11 mouse cellular contexts compared by ENCODE assay signal in the genomic region with DNA sequence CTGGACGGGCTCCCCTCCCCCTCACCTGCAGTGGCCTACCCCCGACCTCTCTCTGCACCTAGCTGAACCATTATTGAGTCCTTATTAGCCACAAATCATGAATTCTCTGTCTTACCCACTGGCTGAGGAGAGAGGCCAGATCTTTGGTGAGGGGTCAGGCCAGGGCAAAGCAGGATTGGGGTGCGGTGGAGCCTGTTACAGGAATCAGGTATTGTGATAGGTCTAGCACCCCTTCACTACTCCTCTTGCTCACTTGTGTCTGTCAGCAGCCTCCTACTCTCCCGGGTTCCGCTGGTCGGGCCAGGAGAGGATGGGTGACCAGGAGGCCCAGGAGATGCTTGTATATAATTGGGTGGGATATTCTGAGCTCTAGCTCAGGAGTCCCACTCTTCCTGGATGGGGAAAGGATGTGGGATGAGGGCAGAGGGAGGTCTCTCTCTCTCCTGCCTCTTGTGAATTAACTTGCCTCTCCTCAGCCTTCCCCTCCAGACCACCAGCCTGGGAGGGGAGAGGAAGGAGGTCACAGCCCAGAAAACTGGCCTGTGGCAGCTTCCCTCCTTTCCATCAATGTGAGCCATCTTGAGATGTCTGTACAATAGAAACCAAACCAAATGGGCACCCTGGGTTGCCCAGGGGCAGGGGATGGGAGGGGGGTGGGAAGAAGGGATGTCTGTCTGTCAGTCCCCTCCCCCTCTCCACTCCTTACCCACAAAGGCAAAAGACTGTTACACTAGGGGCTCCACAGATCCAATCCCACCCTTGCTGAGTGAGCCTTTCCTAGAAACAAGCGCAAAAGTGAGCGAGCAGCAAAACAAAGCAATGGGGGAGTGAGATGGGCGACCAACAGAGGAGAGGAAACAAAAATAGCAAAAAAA. TPM values are rescaled to one million over a fixed set of nuclear protein-coding genes. Genes with fewer than 3 reads are reported as not detected.
DNase-seq lines count a peak whose midpoint lies in the region; ATAC-seq and TF ChIP-seq lines count a peak whose summit lies in the region.
"Had no signal": no experiment of that assay in that cellular context is flagged by ENCODE, and none has a peak within 500 bp of the region (broad histone marks: within the 10 kb centered on the region; RNA-seq: fewer than 3 reads in every experiment).

No protein-coding gene starts in this region.

- peak; percentile 70 for DNase-seq in midbrain, embryonic 10.5 days (ENCODE audit: low spot score)
- DNase-seq in frontal cortex, adult 2 months (ENCODE audit: extremely low spot score in 1 of 2, low spot score in 1 of 2) = no peak
- no peak for DNase-seq in urinary bladder, postnatal 25 days (ENCODE audit: low spot score)
- DNase-seq: adrenal gland, postnatal 10 days; cerebellum, adult 9-10 months; lung, embryonic 14.5 days had no signal

- H3K27me3 ChIP-seq in E14TG2a.4 (ENCODE audit: insufficient read depth, low read length) = no peaks in the 10 kb centered on the region
- no peaks in the 10 kb centered on the region for H3K27me3 ChIP-seq in ES-Bruce4 (ENCODE audit: control insufficient read depth, insufficient read depth, low read length, poor library complexity, severe bottlenecking)
- H3K27me3 ChIP-seq in forebrain, embryonic 15.5 days = no peaks in the 10 kb centered on the region
- H3K27me3 ChIP-seq in midbrain, embryonic 10.5 days (ENCODE audit: low read depth, poor library complexity, severe bottlenecking) = no peaks in the 10 kb centered on the region

- peak overlapping the region; percentile 93 for H3K4me2 ChIP-seq in forebrain, embryonic 15.5 days (replicated peaks)
- H3K4me2 ChIP-seq: lung, embryonic 14.5 days had no signal

- peak overlapping the region; percentile 27 for H3K27ac ChIP-seq in ES-Bruce4 (ENCODE audit: insufficient read depth, low read length)
- peak overlapping the region; percentile 64 for H3K27ac ChIP-seq in forebrain, embryonic 15.5 days (replicated peaks)
- H3K27ac ChIP-seq in midbrain, embryonic 10.5 days (replicated peaks) = peak overlapping the region; percentile 100

- peaks cover 98% of the 10 kb centered on the region for H3K4me1 ChIP-seq in E14TG2a.4 (replicated peaks; ENCODE audit: low read depth, low read length)
- H3K4me1 ChIP-seq in ES-Bruce4 (ENCODE audit: control insufficient read depth, insufficient read depth, low read length) = peaks cover 22% of the 10 kb centered on the region
- H3K4me1 ChIP-seq in forebrain, embryonic 15.5 days = peaks cover 86% of the 10 kb centered on the region
- H3K4me1 ChIP-seq in midbrain, embryonic 10.5 days = peaks cover 94% of the 10 kb centered on the region

- 15% methylated on average over 9 of the region's 9 CpGs for WGBS in forebrain, embryonic 15.5 days
- WGBS in midbrain, embryonic 10.5 days = 18% methylated on average over 9 of the region's 9 CpGs

- peaks cover 76% of the 10 kb centered on the region for H3K36me3 ChIP-seq in E14TG2a.4 (ENCODE audit: insufficient read depth, low read length)
- H3K36me3 ChIP-seq in ES-Bruce4 (ENCODE audit: control insufficient read depth, insufficient read depth, low read length, poor library complexity, severe bottlenecking) = peaks cover 8% of the 10 kb centered on the region; the same call in 1 of the 2 replicates
- H3K36me3 ChIP-seq in forebrain, embryonic 15.5 days = peaks cover 40% of the 10 kb centered on the region
- H3K36me3 ChIP-seq in midbrain, embryonic 10.5 days = peaks cover 69% of the 10 kb centered on the region

- H3K9me3 ChIP-seq in E14TG2a.4 (ENCODE audit: low read length) = no peaks in the 10 kb centered on the region
- no peaks in the 10 kb centered on the region for H3K9me3 ChIP-seq in ES-Bruce4 (replicated peaks; ENCODE audit: control insufficient read depth, insufficient read depth, low read length, poor library complexity, severe bottlenecking)
- H3K9me3 ChIP-seq in forebrain, embryonic 15.5 days = no peaks in the 10 kb centered on the region
- H3K9me3 ChIP-seq in midbrain, embryonic 10.5 days (replicated peaks) = no peaks in the 10 kb centered on the region

- no peak for TF ChIP-seq POLR2A in ES-Bruce4 (IDR thresholded peaks at IDR 0.05; ENCODE audit: insufficient read depth, low read length)

- TF ChIP-seq CTCF in E14TG2a.4 (conservative IDR thresholded peaks at IDR 0.05; ENCODE audit: low read length) = no peak
- no peak for TF ChIP-seq CTCF in ES-Bruce4 (IDR thresholded peaks at IDR 0.05; ENCODE audit: low read depth, low read length)

- TF ChIP-seq EP300 in ES-Bruce4 (IDR thresholded peaks at IDR 0.05; ENCODE audit: insufficient read depth, low read depth, low read length) = no peak

- no peak for ATAC-seq in forebrain, embryonic 15.5 days (replicated peaks)
- ATAC-seq in megakaryocyte, adult 5-6 weeks (ENCODE audit: poor library complexity, severe bottlenecking) = no peak

- no peak overlapping the region for H3K9ac ChIP-seq in ES-Bruce4 (ENCODE audit: low read depth, poor library complexity, severe bottlenecking)
- H3K9ac ChIP-seq in forebrain, embryonic 15.5 days (replicated peaks) = peak overlapping the region; percentile 18
- H3K9ac ChIP-seq: lung, embryonic 14.5 days had no signal

- H3K4me3 ChIP-seq in E14TG2a.4 (replicated peaks; ENCODE audit: low read length) (peak overlapping the region; percentile 48), ES-Bruce4 (ENCODE audit: low read depth, low read length) (no peak overlapping the region)
- H3K4me3 ChIP-seq in forebrain, embryonic 15.5 days = peak overlapping the region; percentile 6; the same call in 1 of the 2 replicates
- H3K4me3 ChIP-seq in midbrain, embryonic 10.5 days = peak overlapping the region; percentile 87

RNA-seq across cellular contexts. Expression of gene Mex3a, which starts 6.3 kb away (rescaled TPM):
- polyA plus RNA-seq in ES-Bruce4 (2011; ENCODE audit: insufficient read depth, insufficient read length, low read depth, missing spikeins) = 42.3 and 43.4 TPM in 2 replicates
- 50.6 and 55.6 TPM in 2 replicates for polyA plus RNA-seq in forebrain, embryonic 15.5 days (2015; fragmentation: Nextera tagmentation; extraction: Ambion mirVana)
- 27.7 and 33.8 TPM in 2 replicates for polyA plus RNA-seq in midbrain, embryonic 10.5 days (2016; fragmentation: Nextera tagmentation; extraction: Ambion mirVana)
- 0.04 and 0.05 TPM in 2 replicates for total RNA-seq in megakaryocyte, adult 5-6 weeks (2015)
- total RNA-seq in megakaryocyte, adult 5-6 weeks (2017) = 0.04 and 0.18 TPM in 2 replicates
- 4.5 and 4.7 TPM in 2 replicates for polyA plus RNA-seq in frontal cortex, adult 2 months (2012; rRNA removed)

RNA-seq across cellular contexts. Expression of gene Rab25, which starts 9.6 kb away (rescaled TPM):
- polyA plus RNA-seq in ES-Bruce4 (2011; ENCODE audit: insufficient read depth, insufficient read length, low read depth, missing spikeins) = 33.2 and 35.1 TPM in 2 replicates
- polyA plus RNA-seq in forebrain, embryonic 15.5 days (2015; fragmentation: Nextera tagmentation; extraction: Ambion mirVana) = 0.15 and 0.28 TPM in 2 replicates
- 0.49 and 0.79 TPM in 2 replicates for polyA plus RNA-seq in midbrain, embryonic 10.5 days (2016; fragmentation: Nextera tagmentation; extraction: Ambion mirVana)
- total RNA-seq in megakaryocyte, adult 5-6 weeks (2015) = not detected in 2 replicates
- not detected in 2 replicates for total RNA-seq in megakaryocyte, adult 5-6 weeks (2017)
- 0.40 and 0.67 TPM in 2 replicates for polyA plus RNA-seq in frontal cortex, adult 2 months (2012; rRNA removed)
- total RNA-seq: adrenal gland, postnatal 10 days; layer of hippocampus, postnatal 10 days had no signal

RNA-seq across cellular contexts. Expression of gene Lamtor2, which starts 14.4 kb away (rescaled TPM):
- polyA plus RNA-seq in ES-Bruce4 (2011; ENCODE audit: insufficient read depth, insufficient read length, low read depth, missing spikeins) = 138 and 151 TPM in 2 replicates
- 169 and 187 TPM in 2 replicates for polyA plus RNA-seq in forebrain, embryonic 15.5 days (2015; fragmentation: Nextera tagmentation; extraction: Ambion mirVana)
- 175 and 192 TPM in 2 replicates for polyA plus RNA-seq in midbrain, embryonic 10.5 days (2016; fragmentation: Nextera tagmentation; extraction: Ambion mirVana)
- 31.3 TPM in 2 replicates for total RNA-seq in megakaryocyte, adult 5-6 weeks (2015)
- total RNA-seq in megakaryocyte, adult 5-6 weeks (2017) = 57.8 and 73.4 TPM in 2 replicates
- 110 and 131 TPM in 2 replicates for polyA plus RNA-seq in frontal cortex, adult 2 months (2012; rRNA removed)

RNA-seq across cellular contexts. Expression of gene Ubqln4, which starts 15.1 kb away (rescaled TPM):
- 118 and 133 TPM in 2 replicates for polyA plus RNA-seq in ES-Bruce4 (2011; ENCODE audit: insufficient read depth, insufficient read length, low read depth, missing spikeins)
- polyA plus RNA-seq in forebrain, embryonic 15.5 days (2015; fragmentation: Nextera tagmentation; extraction: Ambion mirVana) = 45.8 and 47.6 TPM in 2 replicates
- 71.1 and 74.1 TPM in 2 replicates for polyA plus RNA-seq in midbrain, embryonic 10.5 days (2016; fragmentation: Nextera tagmentation; extraction: Ambion mirVana)
- 10.5 and 14.5 TPM in 2 replicates for total RNA-seq in megakaryocyte, adult 5-6 weeks (2015)
- 15.9 and 16.4 TPM in 2 replicates for total RNA-seq in megakaryocyte, adult 5-6 weeks (2017)
- polyA plus RNA-seq in frontal cortex, adult 2 months (2012; rRNA removed) = 97.4 and 102 TPM in 2 replicates

RNA-seq across cellular contexts. Expression of gene Lmna, which starts 28.8 kb away (rescaled TPM):
- 30.0 and 37.2 TPM in 2 replicates for polyA plus RNA-seq in ES-Bruce4 (2011; ENCODE audit: insufficient read depth, insufficient read length, low read depth, missing spikeins)
- polyA plus RNA-seq in forebrain, embryonic 15.5 days (2015; fragmentation: Nextera tagmentation; extraction: Ambion mirVana) = 23.4 and 27.5 TPM in 2 replicates
- 13.5 and 18.3 TPM in 2 replicates for polyA plus RNA-seq in midbrain, embryonic 10.5 days (2016; fragmentation: Nextera tagmentation; extraction: Ambion mirVana)
- 1.5 and 1.9 TPM in 2 replicates for total RNA-seq in megakaryocyte, adult 5-6 weeks (2015)
- 2.5 and 4.5 TPM in 2 replicates for total RNA-seq in megakaryocyte, adult 5-6 weeks (2017)
- 52.5 and 53.9 TPM in 2 replicates for polyA plus RNA-seq in frontal cortex, adult 2 months (2012; rRNA removed)

Comparison
In these comparisons a context has a peak if more than half of its experiments do, and no peak if none do; other contexts are left out.
1. H3K27ac ChIP-seq: peak in every context shown above with its lines; median percentile 100 in midbrain, embryonic 10.5 days; 64 in forebrain, embryonic 15.5 days; 27 in ES-Bruce4.
2. RNA of gene Rab25, which starts 9.6 kb away (polyA plus RNA-seq): 33.2 to 35.1 TPM in ES-Bruce4; 0.49 to 0.79 TPM in midbrain, embryonic 10.5 days, 0.40 to 0.67 TPM in frontal cortex, adult 2 months and 0.15 to 0.28 TPM in forebrain, embryonic 15.5 days; every median in the first group is over 10 times any median in the second.